Mouse (Mus musculus) cerebellum, adult 2 months (tissue): ENCODE measurements around the gene Grin2d. TPM values are rescaled to one million over a fixed set of nuclear protein-coding genes. Genes with fewer than 3 reads are reported as not detected.
A peak's percentile ranks its signal among the peaks of the same experiment; 100 is the strongest.

Source experiments
- DNase-seq, 2 experiments: peaks; one replicate each; pipeline ENCODE4 v3.0.0; 2021
- H3K27ac ChIP-seq: fragments of 200-500 bp; 2 replicates; pipeline ENCODE4 v1.5.1; 2012; ENCODE audit warnings: low read length, control low read depth, inconsistent platforms; ENCODE audit not compliant: insufficient read depth
- H3K27me3 ChIP-seq: fragments of 200-500 bp; 2 replicates; pipeline ENCODE4 v1.6.1; 2012; ENCODE audit warnings: inconsistent platforms, mild to moderate bottlenecking, low read length, moderate library complexity; ENCODE audit not compliant: control insufficient read depth, insufficient read depth
- H3K4me1 ChIP-seq: fragments of 200-500 bp; 2 replicates; pipeline ENCODE4 v1.6.1; 2011; ENCODE audit warnings: low read length; ENCODE audit not compliant: control insufficient read depth, insufficient read depth
- H3K4me3 ChIP-seq: fragments of 200-500 bp; replicated peaks from 2 replicates; pipeline ENCODE3; 2011; ENCODE audit warnings: mild to moderate bottlenecking, low read depth, low read length, control low read depth; ENCODE audit not compliant: insufficient read depth
- CTCF ChIP-seq: fragments of 200-500 bp; IDR thresholded peaks from 2 replicates; pipeline ENCODE4 v1.5.1; 2011; ENCODE audit warnings: low read depth, mild to moderate bottlenecking, control low read depth, low read length, moderate library complexity, borderline replicate concordance; ENCODE audit not compliant: insufficient read depth
- POLR2A ChIP-seq: fragments of 200-500 bp; IDR thresholded peaks from 2 replicates; pipeline ENCODE4 v1.6.1; 2011; ENCODE audit warnings: low read length, control low read depth, borderline replicate concordance; ENCODE audit not compliant: insufficient read depth
- WGBS: fragments of 180-500 bp; shearing (Covaris S2); methylation state at CpG from one replicate; pipeline ENCODE4 v1.1.7; 2018; 5-methylcytosine and 5-hydroxymethylcytosine counted together
- polyA plus RNA-seq: library from polyadenylated mRNA; depleted of rRNA; stranded (reverse); fragments of >200 nt; gene quantifications from 2 replicates; pipeline ENCODE4 v1.2.3, GENCODE M21; 2012

The Grin2d gene
- polyA plus RNA-seq, 1 experiment: 16.4 TPM

- 5% methylated on average over 86 of the region's 86 CpGs for WGBS
- Histone ChIP-seq H3K4me1 (peaks cover 5% of the 10 kb centered on the region), H3K27ac (no peak overlapping the region), H3K27me3 (peaks cover 8% of the 10 kb centered on the region; the same call in 1 of the 2 replicates), H3K4me3 (no peak overlapping the region)
- no peak for TF ChIP-seq CTCF
- TF ChIP-seq POLR2A: no peak
- no peak for DNase-seq
Measured at GRCm38 (mm10) chr7:45833148-45833790, 44.9 kb downstream of the Grin2d start.

- no peak overlapping the region for H3K4me3 ChIP-seq
- no peak for TF ChIP-seq CTCF
- no peak for TF ChIP-seq POLR2A
- 11% methylated on average over 30 of the region's 30 CpGs for WGBS
- no peak overlapping the region for H3K27ac ChIP-seq
- DNase-seq: no peak
- peaks cover 5% of the 10 kb centered on the region for H3K4me1 ChIP-seq
- peaks cover 8% of the 10 kb centered on the region; the same call in 1 of the 2 replicates for H3K27me3 ChIP-seq
Measured at GRCm38 (mm10) chr7:45832428-45832827, 45.8 kb downstream of the Grin2d start.

- H3K27me3 ChIP-seq: peaks cover 8% of the 10 kb centered on the region; the same call in 1 of the 2 replicates
- peak overlapping the region; percentile 97 for H3K4me3 ChIP-seq
- no peak overlapping the region for H3K27ac ChIP-seq
- no peak for DNase-seq
- 24% methylated on average over 5 of the region's 5 CpGs for WGBS
- TF ChIP-seq POLR2A (no peak), CTCF (no peak)
- peaks cover 5% of the 10 kb centered on the region for H3K4me1 ChIP-seq
Measured at GRCm38 (mm10) chr7:45831128-45831525, 47.1 kb downstream of the Grin2d start.

- under 1% methylated on average over 35 of the region's 35 CpGs for WGBS
- Histone ChIP-seq H3K27ac (peak within 1 kb of the TSS; percentile 97), H3K27me3 (peaks cover 8% of the 10 kb centered on the region; the same call in 1 of the 2 replicates), H3K4me3 (peak within 1 kb of the TSS; percentile 97), H3K4me1 (peaks cover 5% of the 10 kb centered on the region)
- peak; percentile 85 to 89 for DNase-seq
- TF ChIP-seq POLR2A: peak; percentile 28; the same call in 1 of the 2 replicates
- no peak for TF ChIP-seq CTCF
Measured at GRCm38 (mm10) chr7:45830427-45831127, 47.6 kb downstream of the Grin2d start, which contains the start of gene Grwd1. TSS of gene Grwd1 (minus strand) at chr7:45830944.

GRCm38 (mm10) chr7:45826631-45827030 lies 51.5 kb downstream of the Grin2d start:
- 38% methylated on average over 7 of the region's 7 CpGs for WGBS
- no peak for DNase-seq
- H3K27ac ChIP-seq: no peak overlapping the region
- no peak overlapping the region for H3K4me3 ChIP-seq
- peaks cover 5% of the 10 kb centered on the region for H3K4me1 ChIP-seq
- TF ChIP-seq CTCF (no peak), POLR2A (no peak)
- H3K27me3 ChIP-seq: no peaks in the 10 kb centered on the region

GRCm38 (mm10) chr7:45824598-45824997 lies 53.6 kb downstream of the Grin2d start, which contains the start of gene Kcnj14:
TSS of gene Kcnj14 (minus strand) at chr7:45824782.
- no peak for DNase-seq
- 56% methylated on average over 7 of the region's 7 CpGs for WGBS
- no peak for TF ChIP-seq POLR2A
- no peak for TF ChIP-seq CTCF
- H3K27me3 ChIP-seq: no peaks in the 10 kb centered on the region
- H3K4me3 ChIP-seq: no peak within 1 kb of the TSS
- no peaks in the 10 kb centered on the region for H3K4me1 ChIP-seq
- H3K27ac ChIP-seq: no peak within 1 kb of the TSS

- Histone ChIP-seq H3K27ac (no peak overlapping the region), H3K4me3 (no peak overlapping the region)
Measured at GRCm38 (mm10) chr7:45820913-45821312, 57.3 kb downstream of the Grin2d start.

More at GRCm38 (mm10) chr7:45820913-45821312, 57.3 kb downstream of the Grin2d start:
- no peaks in the 10 kb centered on the region for H3K27me3 ChIP-seq
- no peaks in the 10 kb centered on the region for H3K4me1 ChIP-seq
- DNase-seq: no peak
- TF ChIP-seq POLR2A (no peak), CTCF (no peak)
